Mouse (Mus musculus) hindbrain, embryonic 10.5 days (tissue): ENCODE measurements around the gene Nicn1. TPM values are rescaled to one million over a fixed set of nuclear protein-coding genes. Genes with fewer than 3 reads are reported as not detected.
"Not testable (repeated sequence)": the region's sequence is repeated elsewhere in the genome, so short reads cannot be mapped to it uniquely, and the experiment has no call there.

Source experiments
- DNase-seq: peaks from one replicate; pipeline ENCODE4 v3.0.0-alpha.2; 2017; ENCODE audit warnings: low spot score
- H3K27ac ChIP-seq: fragments of 300-500 bp; sonication (generic); 2 replicates; pipeline ENCODE4 v1.5.1; 2016; ENCODE audit warnings: mild to moderate bottlenecking, moderate library complexity
- H3K27me3 ChIP-seq: fragments of 300-500 bp; sonication (generic); 2 replicates; pipeline ENCODE4 v1.6.1; 2016; ENCODE audit warnings: mild to moderate bottlenecking; ENCODE audit not compliant: poor library complexity, insufficient read depth, severe bottlenecking
- H3K36me3 ChIP-seq: fragments of 300-500 bp; sonication (generic); 2 replicates; pipeline ENCODE4 v1.6.1; 2016; ENCODE audit warnings: mild to moderate bottlenecking, moderate library complexity
- H3K4me1 ChIP-seq: fragments of 300-500 bp; sonication (generic); replicated peaks from 2 replicates; pipeline ENCODE4 v1.6.1; 2016; ENCODE audit warnings: mild to moderate bottlenecking
- H3K4me3 ChIP-seq: fragments of 300-500 bp; sonication (generic); 2 replicates; pipeline ENCODE4 v1.5.1; 2016; ENCODE audit warnings: mild to moderate bottlenecking, moderate library complexity
- H3K9me3 ChIP-seq: fragments of 300-500 bp; sonication (generic); 2 replicates; pipeline ENCODE4 v1.6.1; 2016; ENCODE audit warnings: mild to moderate bottlenecking, moderate library complexity
- WGBS: fragments of 180-500 bp; shearing (Covaris S2); methylation state at CpG from one replicate; pipeline ENCODE4 v1.1.7; 2016; 5-methylcytosine and 5-hydroxymethylcytosine counted together
- polyA plus RNA-seq: library from polyadenylated mRNA; unstranded; fragments of >200 nt; fragmentation: Nextera tagmentation; extraction: Ambion mirVana; gene quantifications from 2 replicates; pipeline ENCODE4 v1.2.1, GENCODE M21; 2016

Gene Nicn1
- polyA plus RNA-seq, 1 experiment from 2014 or later = 54.3 TPM

- peaks cover 83% of the 10 kb centered on the region for H3K36me3 ChIP-seq
- not testable (repeated sequence) for H3K9me3 ChIP-seq, DNase-seq, H3K27ac ChIP-seq, H3K4me1 ChIP-seq, H3K4me3 ChIP-seq, H3K27me3 ChIP-seq
- WGBS = 86% methylated on average over 7 of the region's 7 CpGs
These were observed 31.8 kb downstream of the Nicn1 start for GRCm38 (mm10) chr9:108322054-108322453.

GRCm38 (mm10) chr9:108324784-108325183 lies 34.6 kb downstream of the Nicn1 start:
- WGBS = 94% methylated on average over 1 of the region's 1 CpGs
- peaks cover 88% of the 10 kb centered on the region for H3K36me3 ChIP-seq
- DNase-seq = no peak
- no peak overlapping the region for H3K4me3 ChIP-seq
- H3K4me1 ChIP-seq = no peaks in the 10 kb centered on the region
- no peaks in the 10 kb centered on the region for H3K27me3 ChIP-seq
- no peaks in the 10 kb centered on the region for H3K9me3 ChIP-seq
- no peak overlapping the region for H3K27ac ChIP-seq

- WGBS = 96% methylated on average over 2 of the region's 2 CpGs
- Histone ChIP-seq H3K36me3 (peaks cover 88% of the 10 kb centered on the region), H3K9me3 (no peaks in the 10 kb centered on the region)
These were observed 35.6 kb downstream of the Nicn1 start for GRCm38 (mm10) chr9:108325811-108326210.

GRCm38 (mm10) chr9:108337848-108338550 lies 47.8 kb downstream of the Nicn1 start:
- Histone ChIP-seq H3K27ac (peak overlapping the region; percentile 94), H3K9me3 (no peaks in the 10 kb centered on the region), H3K4me1 (peaks cover 30% of the 10 kb centered on the region), H3K27me3 (no peaks in the 10 kb centered on the region), H3K4me3 (peak overlapping the region; percentile 86), H3K36me3 (peaks cover 56% of the 10 kb centered on the region)
- WGBS = 69% methylated on average over 10 of the region's 10 CpGs
- no peak for DNase-seq

More at GRCm38 (mm10) chr9:108325811-108326210, 35.6 kb downstream of the Nicn1 start:
- DNase-seq = no peak
- H3K4me3 ChIP-seq = no peak overlapping the region
- no peaks in the 10 kb centered on the region for H3K4me1 ChIP-seq
- no peaks in the 10 kb centered on the region for H3K27me3 ChIP-seq
- H3K27ac ChIP-seq = no peak overlapping the region

GRCm38 (mm10) chr9:108338551-108338885 lies 48.3 kb downstream of the Nicn1 start:
- no peaks in the 10 kb centered on the region for H3K27me3 ChIP-seq
- DNase-seq = peak; percentile 24
- H3K9me3 ChIP-seq = no peaks in the 10 kb centered on the region
- peak overlapping the region; percentile 86 for H3K4me3 ChIP-seq
- H3K36me3 ChIP-seq = peaks cover 51% of the 10 kb centered on the region
- peaks cover 30% of the 10 kb centered on the region for H3K4me1 ChIP-seq
- WGBS = 34% methylated on average over 6 of the region's 6 CpGs
- H3K27ac ChIP-seq = peak overlapping the region; percentile 94

- Histone ChIP-seq H3K4me1 (peaks cover 30% of the 10 kb centered on the region), H3K4me3 (peak within 1 kb of the TSS; percentile 86), H3K9me3 (no peaks in the 10 kb centered on the region), H3K36me3 (peaks cover 44% of the 10 kb centered on the region), H3K27ac (peak within 1 kb of the TSS; percentile 94), H3K27me3 (no peaks in the 10 kb centered on the region)
- WGBS = under 1% methylated on average over 49 of the region's 49 CpGs
- DNase-seq = peak; percentile 92
These were observed 48.9 kb downstream of the Nicn1 start, which contains the start of gene Gpx1 for GRCm38 (mm10) chr9:108338886-108339781. Gene Gpx1 (plus strand): TSS chr9:108338903.

GRCm38 (mm10) chr9:108339886-108340257 lies 49.6 kb downstream of the Nicn1 start:
- Histone ChIP-seq H3K4me1 (peaks cover 30% of the 10 kb centered on the region), H3K9me3 (no peaks in the 10 kb centered on the region), H3K27ac (peak overlapping the region; percentile 94), H3K36me3 (peaks cover 37% of the 10 kb centered on the region), H3K27me3 (no peaks in the 10 kb centered on the region), H3K4me3 (peak overlapping the region; percentile 86)
- WGBS = 20% methylated on average over 20 of the region's 20 CpGs
- DNase-seq = no peak

GRCm38 (mm10) chr9:108340258-108341138 lies 50.3 kb downstream of the Nicn1 start:
- H3K4me3 ChIP-seq = peak overlapping the region; percentile 86
- peaks cover 31% of the 10 kb centered on the region for H3K36me3 ChIP-seq
- WGBS = 66% methylated on average over 10 of the region's 10 CpGs
- no peaks in the 10 kb centered on the region for H3K27me3 ChIP-seq
- H3K27ac ChIP-seq = peak overlapping the region; percentile 94
- no peaks in the 10 kb centered on the region for H3K9me3 ChIP-seq
- H3K4me1 ChIP-seq = peaks cover 30% of the 10 kb centered on the region
- DNase-seq = no peak

- Histone ChIP-seq H3K9me3 (no peaks in the 10 kb centered on the region), H3K4me1 (peaks cover 30% of the 10 kb centered on the region), H3K27me3 (no peaks in the 10 kb centered on the region), H3K36me3 (peaks cover 25% of the 10 kb centered on the region), H3K4me3 (no peak overlapping the region), H3K27ac (0 out of 2 replicates have a peak overlapping the region, but pooled peaks have one; percentile 30)
- DNase-seq = no peak
- 92% methylated on average over 5 of the region's 5 CpGs for WGBS
These were observed 50.9 kb downstream of the Nicn1 start for GRCm38 (mm10) chr9:108341139-108341475.

- H3K4me3 ChIP-seq = no peak overlapping the region
- peak overlapping the region; percentile 12; the same call in 1 of the 2 replicates for H3K27ac ChIP-seq
- no peaks in the 10 kb centered on the region for H3K27me3 ChIP-seq
- H3K9me3 ChIP-seq = no peaks in the 10 kb centered on the region
- no peak for DNase-seq
- peaks cover 33% of the 10 kb centered on the region for H3K4me1 ChIP-seq
- H3K36me3 ChIP-seq = peaks cover 19% of the 10 kb centered on the region
These were observed 51.6 kb downstream of the Nicn1 start for GRCm38 (mm10) chr9:108341801-108342200.

GRCm38 (mm10) chr9:108342301-108342831 lies 52.1 kb downstream of the Nicn1 start:
- DNase-seq = no peak
- Histone ChIP-seq H3K27me3 (no peaks in the 10 kb centered on the region), H3K27ac (0 out of 2 replicates have a peak overlapping the region, but pooled peaks have one; percentile 12), H3K9me3 (no peaks in the 10 kb centered on the region), H3K4me1 (peaks cover 39% of the 10 kb centered on the region), H3K36me3 (peaks cover 19% of the 10 kb centered on the region), H3K4me3 (no peak overlapping the region)
- WGBS = 63% methylated on average over 5 of the region's 5 CpGs

GRCm38 (mm10) chr9:108343331-108343730 lies 53.1 kb downstream of the Nicn1 start:
- no peaks in the 10 kb centered on the region for H3K27me3 ChIP-seq
- DNase-seq = no peak
- no peaks in the 10 kb centered on the region for H3K9me3 ChIP-seq
- H3K36me3 ChIP-seq = peaks cover 12% of the 10 kb centered on the region
- 83% methylated on average over 3 of the region's 3 CpGs for WGBS
- H3K27ac ChIP-seq = no peak overlapping the region; the same call in 1 of the 2 replicates
- peaks cover 40% of the 10 kb centered on the region for H3K4me1 ChIP-seq
- H3K4me3 ChIP-seq = no peak overlapping the region
